Mouse (Mus musculus) kidney, postnatal 4 days (tissue): Measurements from ENCODE around the gene Cnih2.

Source experiments
- DNase-seq, 2 experiments: peaks; one replicate each; pipeline ENCODE4 v3.0.0; 2021; ENCODE audit warnings: mixed read lengths in 2 of 2

Cnih2 gene

GRCm38 (mm10) chr19:5067040-5067799 is 31.1 kb downstream of the Cnih2 start:
- DNase-seq, result peak in 1 of 2 experiments; percentile 40

- peak in 1 of 2 experiments; percentile 45 for DNase-seq
These were observed 33.2 kb downstream of the Cnih2 start for GRCm38 (mm10) chr19:5065104-5065503.

- no peak for DNase-seq
These were observed 35.9 kb downstream of the Cnih2 start for GRCm38 (mm10) chr19:5062446-5062845.

GRCm38 (mm10) chr19:5062041-5062440 is 36.3 kb downstream of the Cnih2 start:
- DNase-seq, result no peak

GRCm38 (mm10) chr19:5060365-5061330 is 37.7 kb downstream of the Cnih2 start:
- peak; percentile 45 to 47 for DNase-seq

GRCm38 (mm10) chr19:5058801-5059771 is 39.2 kb downstream of the Cnih2 start:
- peak in 1 of 2 experiments; percentile 57 for DNase-seq

- DNase-seq, result no peak
These were observed 40.2 kb downstream of the Cnih2 start for GRCm38 (mm10) chr19:5057876-5058775.

- peak; percentile 68 to 77 for DNase-seq
These were observed 42.1 kb downstream of the Cnih2 start for GRCm38 (mm10) chr19:5056251-5056650.

GRCm38 (mm10) chr19:5053909-5054308 is 44.4 kb downstream of the Cnih2 start:
- peak; percentile 81 to 86 for DNase-seq

GRCm38 (mm10) chr19:5052853-5053252 is 45.5 kb downstream of the Cnih2 start:
- DNase-seq, result no peak

GRCm38 (mm10) chr19:5052166-5052822 is 46.0 kb downstream of the Cnih2 start:
- DNase-seq, result no peak

GRCm38 (mm10) chr19:5051515-5051914 is 46.8 kb downstream of the Cnih2 start:
- DNase-seq, result no peak

- peak; percentile 41 to 56 for DNase-seq
These were observed 47.3 kb downstream of the Cnih2 start for GRCm38 (mm10) chr19:5051031-5051430.

- peak; percentile 62 to 76 for DNase-seq
These were observed 48.0 kb downstream of the Cnih2 start, which contains the start of gene Rin1 for GRCm38 (mm10) chr19:5050047-5050905. Gene Rin1 (plus strand): TSS chr19:5050481.

GRCm38 (mm10) chr19:5049325-5049724 is 49.0 kb downstream of the Cnih2 start:
- no peak for DNase-seq

GRCm38 (mm10) chr19:5048138-5049056 is 49.9 kb downstream of the Cnih2 start:
- no peak for DNase-seq

GRCm38 (mm10) chr19:5045531-5045930 is 52.8 kb downstream of the Cnih2 start:
- no peak for DNase-seq
